17 mouse cellular contexts compared by ENCODE assay signal in the genomic region with DNA sequence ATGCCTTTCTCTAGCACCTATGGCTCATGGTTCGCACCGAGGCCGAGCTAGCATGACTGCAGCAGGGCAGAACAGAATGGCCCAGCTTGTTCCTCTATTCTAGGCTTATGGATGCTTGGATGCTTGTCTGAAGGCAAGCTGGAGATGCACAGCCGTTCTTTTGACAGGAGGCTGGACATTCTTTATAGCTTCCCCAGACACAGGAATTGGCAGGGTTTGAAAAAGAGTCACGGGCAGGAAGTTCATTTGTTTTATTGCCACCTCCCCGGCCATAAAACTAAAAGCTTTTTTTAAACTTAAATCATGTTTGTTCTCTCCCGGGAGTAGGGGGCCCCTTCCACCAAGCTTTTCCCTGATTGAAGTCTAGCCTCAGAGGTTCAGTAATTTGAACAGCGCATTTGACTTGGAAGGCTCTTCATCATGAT. TPM values are rescaled to one million over a fixed set of nuclear protein-coding genes. Genes with fewer than 3 reads are reported as not detected.
DNase-seq lines count a peak whose midpoint lies in the region; ATAC-seq and TF ChIP-seq lines count a peak whose summit lies in the region.
"Had no signal": no experiment of that assay in that cellular context is flagged by ENCODE, and none has a peak within 500 bp of the region (broad histone marks: within the 10 kb centered on the region; RNA-seq: fewer than 3 reads in every experiment).

No protein-coding gene starts in this region.

- H3K36me3 ChIP-seq in heart, adult 2 months (ENCODE audit: control insufficient read depth, insufficient read depth, low read length): no peaks in the 10 kb centered on the region
- no peaks in the 10 kb centered on the region for H3K36me3 ChIP-seq in limb, embryonic 11.5 days (ENCODE audit: control insufficient read depth, insufficient read depth, low read length)
- no peaks in the 10 kb centered on the region for H3K36me3 ChIP-seq in midbrain, embryonic 13.5 days
- no peaks in the 10 kb centered on the region for H3K36me3 ChIP-seq in midbrain, embryonic 10.5 days
- H3K36me3 ChIP-seq: heart, embryonic 12.5 days had no signal

- H3K27ac ChIP-seq in heart, adult 2 months: no peak overlapping the region
- peak overlapping the region; percentile 33; the same call in 1 of the 2 replicates for H3K27ac ChIP-seq in limb, embryonic 11.5 days (replicated peaks; ENCODE audit: low read depth, low read length)
- H3K27ac ChIP-seq in midbrain, embryonic 13.5 days: no peak overlapping the region
- no peak overlapping the region for H3K27ac ChIP-seq in midbrain, embryonic 10.5 days (replicated peaks)
- H3K27ac ChIP-seq: forebrain, embryonic 13.5 days; hindbrain, postnatal 0 days had no signal

- no peaks in the 10 kb centered on the region for H3K4me1 ChIP-seq in heart, adult 2 months (ENCODE audit: control insufficient read depth, insufficient read depth, low read length)
- peaks cover 7% of the 10 kb centered on the region for H3K4me1 ChIP-seq in limb, embryonic 11.5 days (ENCODE audit: control insufficient read depth, insufficient read depth, low read length)
- no peaks in the 10 kb centered on the region for H3K4me1 ChIP-seq in midbrain, embryonic 13.5 days (replicated peaks)
- H3K4me1 ChIP-seq in midbrain, embryonic 10.5 days: no peaks in the 10 kb centered on the region
- H3K4me1 ChIP-seq: forebrain, embryonic 13.5 days; heart, embryonic 12.5 days had no signal

- TF ChIP-seq EP300 in heart, adult 2 months (IDR thresholded peaks at IDR 0.05; ENCODE audit: insufficient read depth, low read depth, low read length): no peak

- H3K9ac ChIP-seq in heart, adult 2 months (ENCODE audit: low read depth, low read length): no peak overlapping the region
- H3K9ac ChIP-seq in limb, embryonic 11.5 days (ENCODE audit: low read length): no peak overlapping the region
- H3K9ac ChIP-seq in midbrain, embryonic 13.5 days (replicated peaks): no peak overlapping the region
- H3K9ac ChIP-seq: forebrain, embryonic 13.5 days; heart, embryonic 12.5 days had no signal

- H3K4me2 ChIP-seq in limb, embryonic 11.5 days (ENCODE audit: low read depth, severe bottlenecking): no peak overlapping the region
- H3K4me2 ChIP-seq in midbrain, embryonic 13.5 days (replicated peaks): no peak overlapping the region
- H3K4me2 ChIP-seq: forebrain, embryonic 13.5 days; heart, embryonic 12.5 days; liver, embryonic 11.5 days had no signal

- DNase-seq in heart, adult 11 months: peak; percentile 64
- DNase-seq in heart, adult 2 months: no peak
- DNase-seq in kidney, postnatal 4 days: peak; percentile 31 to 50
- no peak for DNase-seq in kidney, adult 11 months
- peak; percentile 56 for DNase-seq in limb, embryonic 11.5 days (ENCODE audit: low spot score)
- no peak for DNase-seq in T-cell, adult 2 months (ENCODE audit: low spot score)
- no peak for DNase-seq in midbrain, embryonic 10.5 days (ENCODE audit: low spot score)
- DNase-seq: adrenal gland, adult 8-10 months; cerebellum, adult 18-20 months; lung, adult 2 months; right cerebral cortex, adult 18-20 months had no signal

- no peaks in the 10 kb centered on the region for H3K79me2 ChIP-seq in heart, adult 2 months (replicated peaks; ENCODE audit: control insufficient read depth, insufficient read depth, low read length)

- TF ChIP-seq POLR2A in heart, adult 2 months (IDR thresholded peaks at IDR 0.05; ENCODE audit: insufficient read depth, low read depth, low read length): no peak

- intact Hi-C loops in heart, adult 2 months (cut with DNase I): no loop called here

- no peaks in the 10 kb centered on the region for H3K9me3 ChIP-seq in limb, embryonic 11.5 days (ENCODE audit: control insufficient read depth, low read length)
- no peaks in the 10 kb centered on the region for H3K9me3 ChIP-seq in midbrain, embryonic 13.5 days
- no peaks in the 10 kb centered on the region for H3K9me3 ChIP-seq in midbrain, embryonic 10.5 days (replicated peaks)
- H3K9me3 ChIP-seq: forebrain, embryonic 13.5 days; heart, embryonic 12.5 days had no signal

- WGBS in heart, adult 2 months: 46% methylated on average over 8 of the region's 8 CpGs
- WGBS in limb, embryonic 11.5 days: 11% methylated on average over 8 of the region's 8 CpGs
- 55% methylated on average over 8 of the region's 8 CpGs for WGBS in midbrain, embryonic 13.5 days
- WGBS in midbrain, embryonic 10.5 days: 73% methylated on average over 8 of the region's 8 CpGs

- H3K4me3 ChIP-seq in heart, adult 2 months: no peak overlapping the region
- H3K4me3 ChIP-seq in limb, embryonic 11.5 days (ENCODE audit: low read depth, low read length): no peak overlapping the region
- H3K4me3 ChIP-seq in midbrain, embryonic 13.5 days (replicated peaks): no peak overlapping the region
- no peak overlapping the region for H3K4me3 ChIP-seq in midbrain, embryonic 10.5 days
- H3K4me3 ChIP-seq: forebrain, embryonic 13.5 days; heart, embryonic 12.5 days had no signal

- ATAC-seq in limb, embryonic 11.5 days (ENCODE audit: insufficient number of reproducible peaks, low FRiP score, low TSS enrichment, low read depth): no peak
- ATAC-seq in midbrain, embryonic 13.5 days: no peak
- ATAC-seq: forebrain, embryonic 13.5 days; hindbrain, postnatal 0 days; midbrain, embryonic 16.5 days had no signal

- no peak for TF ChIP-seq CTCF in heart, adult 2 months (IDR thresholded peaks at IDR 0.05)

- no peaks in the 10 kb centered on the region for H3K27me3 ChIP-seq in heart, adult 2 months (ENCODE audit: control insufficient read depth, insufficient read depth, low read length)
- no peaks in the 10 kb centered on the region for H3K27me3 ChIP-seq in limb, embryonic 11.5 days (ENCODE audit: control insufficient read depth, insufficient read depth, low read length)
- H3K27me3 ChIP-seq in midbrain, embryonic 13.5 days: no peaks in the 10 kb centered on the region
- no peaks in the 10 kb centered on the region for H3K27me3 ChIP-seq in midbrain, embryonic 10.5 days (ENCODE audit: low read depth, poor library complexity, severe bottlenecking)
- H3K27me3 ChIP-seq: forebrain, embryonic 13.5 days; heart, embryonic 12.5 days had no signal

RNA-seq across cellular contexts. Expression of gene Frg1, which starts 35.6 kb away (rescaled TPM):
- total RNA-seq in heart, adult 2 months (2021): 10 to 100 TPM; 23.9 to 26.4 TPM
- polyA plus RNA-seq in heart, adult 2 months (2012; rRNA removed): 4.2 and 7.3 TPM in 2 replicates
- polyA plus RNA-seq in limb, embryonic 11.5 days (2014; fragmentation: Nextera tagmentation; extraction: Ambion mirVana): 137 and 141 TPM in 2 replicates
- 98.4 and 100.0 TPM in 2 replicates for polyA plus RNA-seq in midbrain, embryonic 13.5 days (2015; fragmentation: Nextera tagmentation; extraction: Ambion mirVana)
- 96.9 and 99.1 TPM in 2 replicates for polyA plus RNA-seq in midbrain, embryonic 10.5 days (2016; fragmentation: Nextera tagmentation; extraction: Ambion mirVana)

Comparison
In these comparisons a context has a peak if more than half of its experiments do, and no peak if none do; other contexts are left out.
1. DNase-seq: peak in heart, adult 11 months (single experiment), kidney, postnatal 4 days (2 of 2) and limb, embryonic 11.5 days (single experiment); none in heart, adult 2 months (0 of 2), kidney, adult 11 months (single experiment), T-cell, adult 2 months (single experiment) and midbrain, embryonic 10.5 days (single experiment).
2. RNA of gene Frg1, which starts 35.6 kb away (polyA plus RNA-seq): 137 to 141 TPM in limb, embryonic 11.5 days, 98.4 to 100.0 TPM in midbrain, embryonic 13.5 days and 96.9 to 99.1 TPM in midbrain, embryonic 10.5 days; 4.2 to 7.3 TPM in heart, adult 2 months; every median in the first group is over 10 times any median in the second.